Mouse (Mus musculus): ENCODE measurements around the gene Rnaset2b. TPM values are rescaled to one million over a fixed set of nuclear protein-coding genes. Genes with fewer than 3 reads are reported as not detected.
A peak's percentile ranks its signal among the peaks of the same experiment; 100 is the strongest.
"Not testable (repeated sequence)": the region's sequence is repeated elsewhere in the genome, so short reads cannot be mapped to it uniquely, and the experiment has no call there.

Gene Rnaset2b
- total and polyA plus RNA-seq, 2 experiments from 2014 or later: 21.9 to 79.6 TPM

GRCm38 (mm10) chr17:6960349-6960748 lies 10.1 kb upstream of the Rnaset2b start:
- H3K9ac ChIP-seq (replicated peaks; ENCODE audit: low read length, poor library complexity, severe bottlenecking); DNase-seq (ENCODE audit: low spot score); H3K9me3 ChIP-seq (ENCODE audit: low read length); H3K4me1 ChIP-seq (ENCODE audit: insufficient read depth, low read length); H3K27ac ChIP-seq (ENCODE audit: low read depth, low read length); ATAC-seq (ENCODE audit: low FRiP score); H3K27me3 ChIP-seq (ENCODE audit: insufficient read depth, low read length); H3K36me3 ChIP-seq (ENCODE audit: insufficient read depth, low read length): not testable (repeated sequence)
- H3K4me3 ChIP-seq (ENCODE audit: low read depth, low read length): peak overlapping the region; percentile 38
- H3K4me2 ChIP-seq (ENCODE audit: low read depth, low read length, poor library complexity, severe bottlenecking): peak overlapping the region; percentile 36; the same call in 1 of the 2 replicates
- 0% methylated on average over 12 of the region's 12 CpGs for WGBS

- not testable (repeated sequence) for H3K9me3 ChIP-seq (ENCODE audit: low read length); ATAC-seq (ENCODE audit: low FRiP score); H3K9ac ChIP-seq (replicated peaks; ENCODE audit: low read length, poor library complexity, severe bottlenecking); H3K36me3 ChIP-seq (ENCODE audit: insufficient read depth, low read length); H3K4me1 ChIP-seq (ENCODE audit: insufficient read depth, low read length); H3K27me3 ChIP-seq (ENCODE audit: insufficient read depth, low read length); DNase-seq (ENCODE audit: low spot score); H3K27ac ChIP-seq (ENCODE audit: low read depth, low read length)
- H3K4me2 ChIP-seq (ENCODE audit: low read depth, low read length, poor library complexity, severe bottlenecking): peak within 1 kb of the TSS; percentile 36; the same call in 1 of the 2 replicates
- WGBS: under 1% methylated on average over 39 of the region's 51 CpGs
- peak within 1 kb of the TSS; percentile 38 for H3K4me3 ChIP-seq (ENCODE audit: low read depth, low read length)
Observed at GRCm38 (mm10) chr17:6960776-6961175, 9.7 kb upstream of the Rnaset2b start, which contains the start of gene Tagap1. Gene Tagap1, minus strand, starts transcription at chr17:6961156.

- H3K27me3 ChIP-seq (ENCODE audit: insufficient read depth, low read length); H3K9ac ChIP-seq (replicated peaks; ENCODE audit: low read length, poor library complexity, severe bottlenecking); H3K4me1 ChIP-seq (ENCODE audit: insufficient read depth, low read length); H3K36me3 ChIP-seq (ENCODE audit: insufficient read depth, low read length); H3K27ac ChIP-seq (ENCODE audit: low read depth, low read length); DNase-seq (ENCODE audit: low spot score); H3K9me3 ChIP-seq (ENCODE audit: low read length): not testable (repeated sequence)
- Histone ChIP-seq H3K4me3 (ENCODE audit: low read depth, low read length) (peak overlapping the region; percentile 38), H3K4me2 (ENCODE audit: low read depth, low read length, poor library complexity, severe bottlenecking) (peak overlapping the region; percentile 32; the same call in 1 of the 2 replicates)
- peak; percentile 98 for ATAC-seq (ENCODE audit: low FRiP score)
- WGBS: under 1% methylated on average over 12 of the region's 48 CpGs
Observed at GRCm38 (mm10) chr17:6961181-6962000, 9.0 kb upstream of the Rnaset2b start.

- H3K4me2 ChIP-seq (ENCODE audit: low read depth, low read length, poor library complexity, severe bottlenecking); H3K27ac ChIP-seq (ENCODE audit: low read depth, low read length); H3K9me3 ChIP-seq (ENCODE audit: low read length); H3K4me1 ChIP-seq (ENCODE audit: insufficient read depth, low read length); H3K9ac ChIP-seq (replicated peaks; ENCODE audit: low read length, poor library complexity, severe bottlenecking); H3K4me3 ChIP-seq (ENCODE audit: low read depth, low read length); ATAC-seq (ENCODE audit: low FRiP score); H3K27me3 ChIP-seq (ENCODE audit: insufficient read depth, low read length); DNase-seq (ENCODE audit: low spot score); H3K36me3 ChIP-seq (ENCODE audit: insufficient read depth, low read length): not testable (repeated sequence)
- 87% methylated on average over 4 of the region's 6 CpGs for WGBS
Observed at GRCm38 (mm10) chr17:6962339-6962738, 8.1 kb upstream of the Rnaset2b start.

- H3K4me1 ChIP-seq (ENCODE audit: insufficient read depth, low read length); H3K27ac ChIP-seq (ENCODE audit: low read depth, low read length); H3K27me3 ChIP-seq (ENCODE audit: insufficient read depth, low read length); H3K4me3 ChIP-seq (ENCODE audit: low read depth, low read length); ATAC-seq (ENCODE audit: low FRiP score); DNase-seq (ENCODE audit: low spot score); H3K4me2 ChIP-seq (ENCODE audit: low read depth, low read length, poor library complexity, severe bottlenecking); H3K36me3 ChIP-seq (ENCODE audit: insufficient read depth, low read length); H3K9me3 ChIP-seq (ENCODE audit: low read length); H3K9ac ChIP-seq (replicated peaks; ENCODE audit: low read length, poor library complexity, severe bottlenecking): not testable (repeated sequence)
- WGBS: 78% methylated on average over 4 of the region's 4 CpGs
Observed at GRCm38 (mm10) chr17:6962936-6963335, 7.5 kb upstream of the Rnaset2b start.

- H3K4me3 ChIP-seq (ENCODE audit: low read depth, low read length); H3K36me3 ChIP-seq (ENCODE audit: insufficient read depth, low read length); H3K4me1 ChIP-seq (ENCODE audit: insufficient read depth, low read length); ATAC-seq (ENCODE audit: low FRiP score); H3K9ac ChIP-seq (replicated peaks; ENCODE audit: low read length, poor library complexity, severe bottlenecking); H3K4me2 ChIP-seq (ENCODE audit: low read depth, low read length, poor library complexity, severe bottlenecking); H3K9me3 ChIP-seq (ENCODE audit: low read length); H3K27me3 ChIP-seq (ENCODE audit: insufficient read depth, low read length); H3K27ac ChIP-seq (ENCODE audit: low read depth, low read length): not testable (repeated sequence)
- peak; percentile 19 for DNase-seq (ENCODE audit: low spot score)
- peak; percentile 67 for TF ChIP-seq CTCF (IDR thresholded peaks at IDR 0.05)
- WGBS: 5% methylated on average over 6 of the region's 6 CpGs
Observed at GRCm38 (mm10) chr17:6965364-6965763, 5.1 kb upstream of the Rnaset2b start.

GRCm38 (mm10) chr17:6967673-6968072 lies 2.8 kb upstream of the Rnaset2b start:
- not testable (repeated sequence) for H3K27me3 ChIP-seq (ENCODE audit: insufficient read depth, low read length)

GRCm38 (mm10) chr17:6971238-6971637 lies 804 bp downstream of the Rnaset2b start:
- not testable (repeated sequence) for DNase-seq (ENCODE audit: low spot score)

More at GRCm38 (mm10) chr17:6967673-6968072, 2.8 kb upstream of the Rnaset2b start:
- H3K27ac ChIP-seq (ENCODE audit: low read depth, low read length); H3K36me3 ChIP-seq (ENCODE audit: insufficient read depth, low read length); H3K4me3 ChIP-seq (ENCODE audit: low read depth, low read length); DNase-seq (ENCODE audit: low spot score); H3K9ac ChIP-seq (replicated peaks; ENCODE audit: low read length, poor library complexity, severe bottlenecking); H3K9me3 ChIP-seq (ENCODE audit: low read length); H3K4me1 ChIP-seq (ENCODE audit: insufficient read depth, low read length); H3K4me2 ChIP-seq (ENCODE audit: low read depth, low read length, poor library complexity, severe bottlenecking); ATAC-seq (ENCODE audit: low FRiP score): not testable (repeated sequence)
- WGBS: no CpG with 5 or more reads among the region's 1 CpGs

More at GRCm38 (mm10) chr17:6971238-6971637, 804 bp downstream of the Rnaset2b start:
- H3K4me3 ChIP-seq (ENCODE audit: low read depth, low read length); H3K27ac ChIP-seq (ENCODE audit: low read depth, low read length); H3K9ac ChIP-seq (replicated peaks; ENCODE audit: low read length, poor library complexity, severe bottlenecking); H3K27me3 ChIP-seq (ENCODE audit: insufficient read depth, low read length); ATAC-seq (ENCODE audit: low FRiP score); H3K9me3 ChIP-seq (ENCODE audit: low read length); H3K4me2 ChIP-seq (ENCODE audit: low read depth, low read length, poor library complexity, severe bottlenecking); H3K4me1 ChIP-seq (ENCODE audit: insufficient read depth, low read length); H3K36me3 ChIP-seq (ENCODE audit: insufficient read depth, low read length): not testable (repeated sequence)
- 91% methylated on average over 7 of the region's 8 CpGs for WGBS
